Mouse (Mus musculus) layer of hippocampus, postnatal 25 days (tissue): ENCODE results near the gene Csnka2ip. TPM values are rescaled to one million over a fixed set of nuclear protein-coding genes. Genes with fewer than 3 reads are reported as not detected.

Experiments used
- total RNA-seq, 2 experiments: library from RNA; stranded (reverse); gene quantifications; 2 replicates each; pipeline ENCODE4 v1.2.3; 2021

Csnka2ip gene
- total RNA-seq, 2 experiments from 2014 or later = 0.64 to 1.1 TPM

Other genes starting within 250 kb of the Csnka2ip start
- 10 to 100 TPM; 19.7 to 21.5 TPM for gene 4930453N24Rik, start 168.8 kb upstream of the Csnka2ip start, total RNA-seq
- gene Zfp654, start 249.2 kb upstream of the Csnka2ip start, total RNA-seq = 10 to 100 TPM; 14.6 to 15.3 TPM
- 10 to 100 TPM; 53.8 to 57.8 TPM for gene Cggbp1, start 249.6 kb upstream of the Csnka2ip start, total RNA-seq